Mouse (Mus musculus): ENCODE measurements around the gene Olfr1377. TPM values are rescaled to one million over a fixed set of nuclear protein-coding genes. Genes with fewer than 3 reads are reported as not detected.
"Not testable (repeated sequence)": the region's sequence is repeated elsewhere in the genome, so short reads cannot be mapped to it uniquely, and the experiment has no call there.

Olfr1377 gene
- polyA plus RNA-seq, 1 experiment from 2014 or later, result not detected

DNA sequence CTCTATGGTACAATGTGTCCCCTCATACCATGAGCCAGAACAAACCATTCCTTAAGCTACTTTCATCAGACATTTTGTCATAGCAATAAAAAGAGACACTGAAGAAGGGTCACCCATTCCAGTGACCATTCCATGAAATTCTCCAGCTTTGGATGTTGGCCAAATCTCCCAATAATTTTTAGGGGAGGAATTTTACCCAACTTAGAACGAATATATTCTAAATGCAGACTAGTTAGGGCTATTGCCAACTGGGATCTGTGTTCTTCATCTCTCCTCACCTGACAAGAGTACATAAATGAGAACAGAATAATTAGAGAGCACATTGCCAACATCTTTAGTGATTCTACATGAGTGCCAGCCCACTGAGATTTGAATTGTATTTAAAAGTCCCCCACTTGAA is 32.2 kb downstream of the Olfr1377 start, which contains the start of gene Olfr54:
Gene Olfr54 (plus strand): TSS at position 301 of the 400 bp plus-strand sequence.
- H3K27ac ChIP-seq, result no peak within 1 kb of the TSS
- no peaks in the 10 kb centered on the region for H3K9me3 ChIP-seq
- H3K27me3 ChIP-seq (ENCODE audit: insufficient read depth, poor library complexity, severe bottlenecking), result no peaks in the 10 kb centered on the region
- no peaks in the 10 kb centered on the region for H3K4me1 ChIP-seq
- H3K36me3 ChIP-seq, result no peaks in the 10 kb centered on the region
- H3K4me3 ChIP-seq, result no peak within 1 kb of the TSS
- DNase-seq (ENCODE audit: low spot score), result no peak
- WGBS, result 67% methylated on average over 1 of the region's 1 CpGs

DNA sequence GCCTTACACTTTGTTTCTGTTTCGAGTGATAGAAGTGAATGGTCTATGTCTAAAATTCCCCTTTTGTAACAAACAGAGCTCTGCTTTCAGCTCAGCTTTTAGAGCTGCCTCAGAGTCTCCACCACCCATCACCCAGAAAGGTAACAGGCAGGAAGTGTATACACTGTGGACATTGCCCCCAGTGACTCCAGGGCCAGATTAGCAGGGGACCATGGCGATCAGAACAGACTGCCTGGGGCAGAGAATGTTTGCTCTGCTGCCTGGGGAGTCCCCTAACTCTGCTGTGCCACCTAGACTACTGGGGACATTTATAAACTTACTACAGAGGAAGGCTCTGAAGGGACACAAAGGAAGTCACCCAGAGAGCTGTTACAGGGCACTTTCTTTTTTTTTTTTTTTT is 34.6 kb downstream of the Olfr1377 start:
- WGBS, result 50% methylated on average over 2 of the region's 2 CpGs
- Histone ChIP-seq H3K27me3 (ENCODE audit: insufficient read depth, poor library complexity, severe bottlenecking) (no peaks in the 10 kb centered on the region), H3K36me3 (no peaks in the 10 kb centered on the region), H3K9me3 (no peaks in the 10 kb centered on the region), H3K4me1 (no peaks in the 10 kb centered on the region), H3K4me3 (no peak overlapping the region), H3K27ac (no peak overlapping the region)
- DNase-seq (ENCODE audit: low spot score), result no peak

GRCm38 (mm10) chr11:51026811-51027210 is 45.0 kb downstream of the Olfr1377 start:
- H3K36me3 ChIP-seq; H3K27ac ChIP-seq; H3K4me3 ChIP-seq; H3K27me3 ChIP-seq (ENCODE audit: insufficient read depth, poor library complexity, severe bottlenecking); H3K4me1 ChIP-seq; H3K9me3 ChIP-seq; DNase-seq (ENCODE audit: low spot score): not testable (repeated sequence)
- 85% methylated on average over 11 of the region's 11 CpGs for WGBS

GRCm38 (mm10) chr11:51029381-51029780 is 47.6 kb downstream of the Olfr1377 start:
- not testable (repeated sequence) for H3K27me3 ChIP-seq (ENCODE audit: insufficient read depth, poor library complexity, severe bottlenecking); H3K36me3 ChIP-seq; H3K4me3 ChIP-seq; H3K4me1 ChIP-seq; H3K9me3 ChIP-seq; H3K27ac ChIP-seq; DNase-seq (ENCODE audit: low spot score)
- WGBS, result 75% methylated on average over 8 of the region's 8 CpGs

DNA sequence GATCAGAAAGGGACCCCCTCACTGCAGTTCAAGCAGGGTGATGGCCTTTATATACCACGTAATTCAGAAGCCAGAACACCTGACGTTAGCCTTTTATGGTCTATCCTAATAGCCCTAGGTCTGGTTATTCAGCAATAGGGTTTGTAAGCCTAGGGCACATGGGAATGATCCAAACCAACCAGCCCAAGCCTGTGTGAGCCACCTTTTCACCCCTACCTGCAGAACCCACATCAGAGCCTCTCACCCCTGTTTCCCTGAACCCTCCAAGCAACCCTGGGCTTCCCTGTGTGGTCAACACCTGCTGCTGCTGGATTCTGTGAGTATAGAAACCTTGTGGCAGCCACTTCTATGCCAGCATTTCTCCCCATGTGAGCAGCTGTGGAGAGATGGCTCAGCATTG is 48.5 kb downstream of the Olfr1377 start:
- Histone ChIP-seq H3K27ac (no peak overlapping the region), H3K4me1 (no peaks in the 10 kb centered on the region), H3K9me3 (no peaks in the 10 kb centered on the region), H3K4me3 (no peak overlapping the region), H3K36me3 (no peaks in the 10 kb centered on the region), H3K27me3 (ENCODE audit: insufficient read depth, poor library complexity, severe bottlenecking) (no peaks in the 10 kb centered on the region)
- 64% methylated on average over 2 of the region's 2 CpGs for WGBS
- DNase-seq (ENCODE audit: low spot score), result no peak

DNA sequence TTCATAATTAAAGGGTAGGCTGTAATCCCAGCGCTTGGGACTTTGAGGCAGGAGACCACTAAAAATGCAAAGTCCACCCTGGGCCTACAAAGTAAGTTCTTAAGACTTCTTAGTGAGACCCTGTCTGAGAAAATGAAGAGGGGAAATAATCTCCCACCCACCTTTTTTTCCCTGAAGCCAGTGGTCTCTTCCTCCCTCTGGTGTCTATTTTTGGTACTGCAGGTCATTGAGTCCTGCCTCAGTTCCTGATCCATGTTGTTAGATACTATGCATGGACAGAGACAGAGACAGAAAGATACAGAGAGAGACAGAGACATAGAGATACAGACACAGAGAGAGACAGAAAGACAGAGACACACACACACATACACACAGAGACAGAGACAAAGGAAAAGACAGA is 51.1 kb downstream of the Olfr1377 start:
- no peaks in the 10 kb centered on the region for H3K36me3 ChIP-seq
- H3K9me3 ChIP-seq, result no peaks in the 10 kb centered on the region
- no peak for DNase-seq (ENCODE audit: low spot score)
- no peak overlapping the region for H3K4me3 ChIP-seq
- no peak overlapping the region for H3K27ac ChIP-seq
- H3K27me3 ChIP-seq (ENCODE audit: insufficient read depth, poor library complexity, severe bottlenecking), result no peaks in the 10 kb centered on the region
- WGBS, result 19% methylated on average over 1 of the region's 1 CpGs
- H3K4me1 ChIP-seq, result no peaks in the 10 kb centered on the region

DNA sequence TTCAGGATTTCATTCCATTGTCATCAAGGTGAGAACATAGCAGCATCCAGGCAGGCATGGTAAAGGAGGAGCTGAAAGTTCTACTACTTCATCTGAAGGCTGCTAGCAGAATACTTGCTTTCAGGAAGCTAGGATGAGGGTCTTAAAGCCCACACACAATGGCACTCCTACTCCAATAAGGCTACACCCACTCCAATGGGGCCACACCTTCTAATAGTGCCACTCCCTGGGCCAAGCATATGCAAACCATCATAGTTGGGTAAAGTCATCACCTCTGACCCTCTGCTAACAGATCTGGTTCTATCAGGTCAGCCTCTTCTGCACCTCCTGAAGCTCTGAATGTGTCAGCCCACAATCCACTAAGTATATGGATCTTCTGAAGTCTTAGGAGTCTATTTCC is 52.4 kb downstream of the Olfr1377 start:
- not testable (repeated sequence) for H3K9me3 ChIP-seq; H3K27me3 ChIP-seq (ENCODE audit: insufficient read depth, poor library complexity, severe bottlenecking); DNase-seq (ENCODE audit: low spot score)

GRCm38 (mm10) chr11:51035951-51036350 is 54.2 kb downstream of the Olfr1377 start:
- Histone ChIP-seq H3K36me3 (no peaks in the 10 kb centered on the region), H3K27me3 (ENCODE audit: insufficient read depth, poor library complexity, severe bottlenecking) (no peaks in the 10 kb centered on the region), H3K4me1 (no peaks in the 10 kb centered on the region), H3K9me3 (no peaks in the 10 kb centered on the region), H3K27ac (no peak overlapping the region), H3K4me3 (no peak overlapping the region)
- 82% methylated on average over 2 of the region's 2 CpGs for WGBS
- no peak for DNase-seq (ENCODE audit: low spot score)

More for the DNA sequence above, 52.4 kb downstream of the Olfr1377 start:
- not testable (repeated sequence) for H3K27ac ChIP-seq, H3K36me3 ChIP-seq, H3K4me1 ChIP-seq, H3K4me3 ChIP-seq

Other genes with a start within 250 kb of the Olfr1377 start
- gene Zfp354c, start 154.2 kb upstream of the Olfr1377 start, polyA plus RNA-seq (2016; fragmentation: Nextera tagmentation; extraction: Ambion mirVana), result 16.9 and 20.5 TPM in 2 replicates
- 0.33 and 0.44 TPM in 2 replicates for gene Zfp879, start 140.4 kb upstream of the Olfr1377 start, polyA plus RNA-seq (2016; fragmentation: Nextera tagmentation; extraction: Ambion mirVana)
- gene Grm6, start 131.3 kb upstream of the Olfr1377 start, polyA plus RNA-seq (2016; fragmentation: Nextera tagmentation; extraction: Ambion mirVana), result 0.06 and 0.16 TPM in 2 replicates
- 4.5 and 6.5 TPM in 2 replicates for gene Zfp454, start 94.3 kb upstream of the Olfr1377 start, polyA plus RNA-seq (2016; fragmentation: Nextera tagmentation; extraction: Ambion mirVana)
- 8.6 and 11.1 TPM in 2 replicates for gene Zfp2, start 65.8 kb upstream of the Olfr1377 start, polyA plus RNA-seq (2016; fragmentation: Nextera tagmentation; extraction: Ambion mirVana)
- gene Zfp354b, start 50.3 kb upstream of the Olfr1377 start, polyA plus RNA-seq (2016; fragmentation: Nextera tagmentation; extraction: Ambion mirVana), result 0.52 and 0.80 TPM in 2 replicates
- gene 4933414I15Rik, start 38.2 kb upstream of the Olfr1377 start, polyA plus RNA-seq (2016; fragmentation: Nextera tagmentation; extraction: Ambion mirVana), result not detected in 2 replicates
- gene Prop1, start 28.2 kb upstream of the Olfr1377 start, polyA plus RNA-seq (2016; fragmentation: Nextera tagmentation; extraction: Ambion mirVana), result not detected in 2 replicates
- gene Olfr1378, start 15.4 kb upstream of the Olfr1377 start, polyA plus RNA-seq (2016; fragmentation: Nextera tagmentation; extraction: Ambion mirVana), result not detected in 2 replicates
- not detected in 2 replicates for gene Olfr51, start 21.6 kb downstream of the Olfr1377 start, polyA plus RNA-seq (2016; fragmentation: Nextera tagmentation; extraction: Ambion mirVana)
- not detected in 2 replicates for gene Olfr54, start 32.3 kb downstream of the Olfr1377 start, polyA plus RNA-seq (2016; fragmentation: Nextera tagmentation; extraction: Ambion mirVana)
- not detected in 2 replicates for gene Olfr1375, start 66.1 kb downstream of the Olfr1377 start, polyA plus RNA-seq (2016; fragmentation: Nextera tagmentation; extraction: Ambion mirVana)
- 6.1 and 7.4 TPM in 2 replicates for gene Zfp354a, start 77.3 kb downstream of the Olfr1377 start, polyA plus RNA-seq (2016; fragmentation: Nextera tagmentation; extraction: Ambion mirVana)
- not detected in 2 replicates for gene Gm12569, start 238.5 kb downstream of the Olfr1377 start, polyA plus RNA-seq (2016; fragmentation: Nextera tagmentation; extraction: Ambion mirVana)

Data from heart, embryonic 10.5 days (tissue).